Mouse (Mus musculus) left cerebral cortex, adult 9 months (tissue): ENCODE results near the gene Folr2.
A peak's percentile ranks its signal among the peaks of the same experiment; 100 is the strongest.

Source experiments
- DNase-seq, 2 experiments: peaks; one replicate each; pipeline ENCODE4 v3.0.0; 2022; ENCODE audit warnings: low spot score in 2 of 2

Folr2 gene

DNA sequence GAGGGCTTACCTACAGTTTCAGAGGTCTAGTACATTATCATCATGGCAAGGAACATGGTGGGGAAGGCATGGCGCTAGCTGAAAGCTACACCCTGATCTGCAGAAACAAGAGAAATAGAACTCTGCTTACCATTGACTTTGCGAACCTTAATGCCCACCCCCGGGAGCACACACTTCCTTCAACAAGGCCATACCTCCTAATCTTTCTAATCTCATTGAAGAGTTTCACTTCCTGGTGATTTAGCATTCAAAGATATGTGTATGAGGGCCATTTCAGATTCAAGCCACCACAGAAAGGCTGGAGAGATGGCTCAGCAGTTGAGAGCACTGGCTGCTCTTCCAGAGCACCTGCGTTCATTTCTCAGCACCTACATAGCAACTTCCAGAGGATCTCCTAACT, at the start of gene Folr2:
Gene Folr2 (minus strand): TSS at position 101 of the 400 bp plus-strand sequence.
- no peak for DNase-seq

DNA sequence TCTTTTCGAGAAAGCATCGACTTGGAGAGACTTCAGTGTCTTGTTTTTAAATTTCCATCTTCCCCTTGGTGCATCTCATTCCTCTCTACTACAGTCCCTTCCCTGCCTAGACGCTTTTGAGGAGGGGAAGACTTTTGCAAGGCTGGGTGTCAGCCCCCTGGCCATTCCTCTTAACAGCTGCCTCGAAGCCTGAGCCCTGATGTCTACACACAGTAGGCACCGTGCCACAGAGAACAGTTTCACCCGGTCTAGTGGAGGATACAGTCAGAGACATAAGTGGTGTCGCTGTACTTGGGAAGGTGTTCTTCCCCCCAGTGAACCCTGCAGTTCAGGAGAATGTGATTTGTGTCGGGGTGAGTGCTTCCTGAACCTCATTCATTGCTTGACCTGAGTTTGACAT, 49.7 kb upstream of the Folr2 start:
- DNase-seq = no peak

DNA sequence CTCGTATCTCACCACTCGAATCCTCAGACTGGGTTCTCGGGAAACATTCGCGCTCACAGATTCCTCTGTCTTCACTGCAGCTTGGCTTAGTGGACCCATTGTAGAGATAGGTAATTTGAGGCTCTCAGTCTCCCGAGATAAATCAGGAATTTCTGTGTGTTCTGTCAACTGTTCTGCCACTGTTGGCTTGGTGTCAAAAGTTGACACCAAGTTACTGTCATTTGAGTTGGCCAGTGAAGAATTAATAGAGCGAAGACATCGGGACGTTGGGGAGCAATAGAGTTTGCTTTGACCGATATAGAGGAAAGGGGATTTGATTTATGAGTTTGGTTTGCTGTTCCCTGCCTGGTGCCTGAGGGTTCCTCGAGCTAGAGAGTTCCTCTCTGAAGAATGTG, 49.3 kb upstream of the Folr2 start, which contains the start of gene Tomt:
Gene Tomt (minus strand): TSS at position 73 of the 395 bp plus-strand sequence.
- no peak for DNase-seq

DNA sequence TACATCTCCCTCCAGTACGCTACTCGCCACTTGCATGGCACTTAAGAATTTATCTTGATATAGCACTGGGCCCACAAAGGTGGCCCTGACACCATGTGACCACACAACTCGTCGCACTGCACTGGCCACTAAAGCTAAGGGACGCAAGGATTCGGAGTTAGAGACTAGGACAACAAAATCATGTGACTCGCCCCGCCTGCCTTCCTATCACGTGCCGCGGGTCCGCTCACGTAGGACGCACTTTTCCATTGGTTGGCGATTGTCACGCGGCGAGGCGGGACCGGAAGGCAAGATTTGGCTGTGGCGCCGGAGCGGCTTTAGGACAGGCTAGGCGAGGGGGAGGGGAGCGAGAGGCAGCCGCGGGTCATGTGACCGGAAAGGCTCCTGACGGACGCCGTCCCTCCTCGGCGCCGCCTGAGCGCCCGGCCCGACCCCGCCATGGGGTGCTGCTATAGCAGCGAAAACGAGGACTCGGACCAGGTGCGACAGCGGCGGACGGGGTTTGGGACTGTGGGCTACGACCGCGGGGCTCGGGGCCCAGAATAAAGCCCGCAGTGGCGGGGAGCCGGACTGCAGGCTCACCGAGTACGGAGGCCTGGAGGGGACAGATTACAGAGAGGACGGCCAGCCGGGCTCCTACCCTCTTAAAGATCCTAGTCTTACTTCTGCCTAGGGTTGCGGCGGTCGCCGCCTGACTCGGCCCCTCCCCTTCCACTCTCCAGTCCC, 48.7 kb upstream of the Folr2 start, which contains the start of gene Lamtor1:
Gene Lamtor1 (plus strand): TSS at position 344 of the 726 bp plus-strand sequence.
- peak; percentile 98 to 100 for DNase-seq

DNA sequence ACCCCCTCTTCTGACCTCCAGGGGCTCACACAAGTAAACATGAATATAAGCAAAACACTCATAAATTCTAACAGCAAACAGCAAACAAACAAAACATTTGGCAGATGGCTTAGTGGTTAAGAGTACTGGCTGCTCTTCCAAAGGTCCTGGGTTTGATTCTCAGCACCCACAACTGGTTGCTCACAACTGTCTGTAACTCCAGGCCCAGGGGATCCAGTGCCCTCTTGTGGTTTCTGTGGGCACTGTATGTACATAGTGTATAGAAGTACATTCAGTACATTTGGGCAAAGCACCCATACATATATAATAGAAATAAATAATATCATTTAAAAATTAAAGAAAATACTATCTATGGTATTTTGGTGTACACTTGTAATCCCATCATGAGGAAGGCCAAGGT, 45.9 kb upstream of the Folr2 start:
- DNase-seq = no peak

DNA sequence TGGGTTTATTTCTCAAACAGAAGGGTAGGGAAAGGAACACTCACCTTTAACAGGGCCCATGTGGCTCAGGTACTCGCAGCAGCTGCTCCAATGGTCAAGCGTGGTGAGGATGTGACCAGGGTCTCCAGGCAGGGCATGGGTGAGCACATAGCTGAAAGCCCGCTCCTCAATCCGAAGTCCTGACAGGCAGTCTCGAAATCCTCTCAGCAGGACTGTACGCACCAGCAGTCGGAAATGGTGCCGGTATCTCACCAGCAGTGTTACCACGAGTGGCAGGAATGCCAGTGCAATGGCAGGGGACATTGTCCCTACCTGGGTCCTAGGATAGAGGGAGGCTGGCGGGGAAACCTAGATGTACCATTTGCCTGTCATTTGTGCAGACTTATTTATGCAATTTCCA, 45.0 kb upstream of the Folr2 start:
- no peak for DNase-seq

DNA sequence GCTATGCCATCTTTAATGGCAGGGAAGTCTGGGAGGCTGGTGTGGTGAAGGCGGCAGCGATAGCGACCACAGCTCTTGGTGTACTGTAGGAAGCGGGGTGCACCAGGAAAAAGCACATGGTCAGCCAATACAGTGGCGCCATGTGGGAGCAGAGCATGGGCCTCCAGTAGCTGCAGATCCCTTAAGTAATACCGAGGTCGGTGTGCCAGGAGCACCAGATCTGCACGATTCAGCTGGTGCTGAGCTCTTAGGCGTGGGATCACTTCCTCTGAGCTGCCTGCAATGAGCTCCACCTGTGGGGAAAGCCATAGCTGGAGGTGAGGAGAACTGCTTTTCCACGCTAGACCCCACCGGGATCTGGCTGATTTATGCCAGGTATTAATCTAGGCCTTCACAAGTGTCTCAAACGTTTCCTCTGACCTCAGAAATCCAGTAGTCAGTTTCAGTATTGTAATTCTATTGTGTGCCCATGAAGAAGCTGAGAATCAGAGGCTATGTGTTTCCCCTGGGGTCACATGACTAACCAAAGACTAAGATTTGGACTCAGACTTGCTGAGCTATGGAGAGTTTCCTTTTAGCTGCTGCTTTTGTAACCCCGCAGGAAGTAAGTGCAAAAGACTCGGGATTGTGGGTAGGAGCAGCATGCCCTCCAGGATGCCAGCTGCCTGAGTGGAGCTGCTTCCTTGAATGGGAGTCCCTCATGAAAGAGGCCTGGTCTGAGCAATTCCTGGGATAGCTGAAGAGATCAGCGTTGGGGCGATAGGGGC, 43.5 kb upstream of the Folr2 start:
- DNase-seq = no peak

DNA sequence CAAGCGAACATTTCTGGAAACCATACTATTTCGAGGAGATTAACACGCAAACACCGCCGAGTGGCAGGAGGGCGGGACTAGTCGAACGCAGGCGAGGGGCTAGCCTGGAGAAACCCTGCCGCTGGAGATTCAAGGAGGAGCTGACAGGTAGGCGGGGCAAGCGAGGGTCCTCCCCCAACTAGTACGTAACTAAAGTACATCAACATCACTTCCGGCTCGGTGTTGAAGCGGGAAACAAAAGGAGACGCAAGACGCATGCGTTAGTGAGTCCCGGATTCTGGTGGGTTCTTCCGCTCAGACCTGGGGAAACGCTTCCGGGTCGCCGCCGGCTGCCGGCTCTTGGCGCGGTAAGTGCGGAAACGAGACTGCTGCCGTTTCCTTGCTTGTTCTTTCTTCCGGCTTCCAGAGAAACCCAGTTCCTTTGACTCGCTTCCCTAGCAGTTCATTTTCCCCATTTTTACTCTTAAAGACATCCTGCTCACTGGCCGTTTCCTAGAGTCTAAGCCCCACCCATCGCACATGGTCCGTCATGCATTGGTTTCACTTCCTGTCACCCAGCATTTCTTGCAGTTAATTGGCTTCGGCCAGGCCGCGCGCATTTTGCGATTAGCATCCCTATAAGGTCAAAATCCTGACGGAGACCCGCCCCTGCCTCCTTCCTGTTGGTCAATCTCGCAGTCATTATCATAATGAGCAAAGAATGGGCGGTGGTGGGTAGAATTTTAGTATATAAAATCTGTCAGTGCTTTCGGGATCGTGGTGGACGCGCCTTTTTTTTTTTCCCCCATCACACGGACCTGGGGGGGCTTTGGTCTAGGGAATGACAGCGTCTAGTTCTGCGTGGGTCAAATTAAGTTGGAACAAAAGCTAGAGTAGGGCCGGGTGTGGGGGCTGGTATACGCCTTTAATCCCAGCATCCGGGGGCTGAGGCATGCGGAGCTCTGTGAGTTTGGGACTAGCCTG, 39.4 kb upstream of the Folr2 start:
- peak; percentile 97 to 99 for DNase-seq

DNA sequence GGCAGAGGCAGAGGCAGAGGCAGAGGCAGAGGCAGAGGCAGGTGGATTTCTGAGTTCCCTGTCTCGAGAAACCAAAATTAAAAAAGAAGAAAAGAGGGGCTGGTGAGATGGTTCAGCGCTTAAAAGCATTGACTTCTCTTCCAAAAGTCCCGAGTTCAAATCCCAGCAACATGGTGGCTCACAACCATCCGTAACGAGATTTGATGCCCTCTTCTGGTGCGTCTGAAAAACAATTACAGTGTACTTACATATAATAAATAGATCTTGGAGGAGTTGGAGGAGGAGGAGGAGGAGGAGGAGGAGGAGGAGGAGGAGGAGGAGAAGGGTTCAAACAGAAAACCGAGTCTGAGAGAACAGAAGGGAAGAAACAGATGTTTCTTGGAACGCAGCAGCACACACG, 38.7 kb upstream of the Folr2 start:
- no peak for DNase-seq

DNA sequence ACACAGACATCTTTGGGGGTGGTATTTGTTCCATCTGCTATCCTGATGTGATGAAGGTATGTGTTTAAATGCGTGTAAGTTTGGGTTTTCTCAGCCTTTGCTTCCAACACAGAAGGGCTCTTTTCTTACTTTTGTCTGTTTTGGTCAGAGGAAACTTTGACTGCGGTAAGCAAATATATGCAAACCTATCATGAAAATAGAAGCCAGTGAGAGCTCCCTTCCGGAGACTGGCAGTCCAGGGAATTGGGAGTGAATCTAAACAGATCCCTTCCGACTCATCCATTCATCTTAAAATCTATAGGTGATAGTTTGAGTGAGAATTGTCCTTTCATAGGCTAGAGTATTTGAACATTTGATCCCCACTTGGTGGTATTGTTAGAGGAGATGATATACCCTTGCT, 31.5 kb upstream of the Folr2 start:
- DNase-seq = no peak

DNA sequence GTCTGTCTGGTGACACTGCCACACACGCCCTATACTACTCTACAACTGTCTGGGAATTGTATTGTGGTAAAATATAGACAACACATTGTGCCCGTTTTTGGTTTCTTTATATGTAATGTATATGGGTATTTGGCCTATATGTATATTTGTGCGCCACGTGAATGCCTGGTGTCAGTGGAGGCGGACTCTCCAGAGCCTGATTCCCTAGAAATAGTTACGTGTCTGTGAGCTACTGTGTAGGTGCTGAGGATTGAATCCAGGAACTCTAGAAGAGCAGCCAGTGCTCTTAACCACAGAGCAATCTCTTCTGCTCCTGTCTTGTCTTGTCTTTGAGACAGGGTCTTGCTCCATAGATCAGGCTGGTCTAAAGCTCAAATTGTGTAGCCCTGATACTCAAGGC, 29.3 kb upstream of the Folr2 start:
- no peak for DNase-seq

DNA sequence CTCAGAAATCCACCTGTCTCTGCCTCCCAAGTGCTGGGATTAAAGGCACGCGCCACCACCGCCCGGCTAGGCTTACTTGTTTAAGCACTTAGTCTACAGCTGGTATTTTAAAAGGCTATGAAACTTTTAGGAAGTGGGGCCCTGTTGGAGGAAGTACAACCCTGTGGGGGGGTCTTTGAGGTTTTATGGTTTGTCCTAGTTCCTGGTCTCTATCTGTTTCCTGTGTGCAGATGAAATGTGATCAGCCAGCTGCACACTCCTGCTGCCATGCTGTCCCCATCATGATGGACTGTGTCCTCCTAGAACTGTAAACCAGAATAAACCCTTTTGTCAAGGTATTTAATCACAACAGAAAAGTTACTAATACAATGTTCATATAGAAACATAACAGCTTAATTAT, 27.2 kb upstream of the Folr2 start:
- DNase-seq = no peak

DNA sequence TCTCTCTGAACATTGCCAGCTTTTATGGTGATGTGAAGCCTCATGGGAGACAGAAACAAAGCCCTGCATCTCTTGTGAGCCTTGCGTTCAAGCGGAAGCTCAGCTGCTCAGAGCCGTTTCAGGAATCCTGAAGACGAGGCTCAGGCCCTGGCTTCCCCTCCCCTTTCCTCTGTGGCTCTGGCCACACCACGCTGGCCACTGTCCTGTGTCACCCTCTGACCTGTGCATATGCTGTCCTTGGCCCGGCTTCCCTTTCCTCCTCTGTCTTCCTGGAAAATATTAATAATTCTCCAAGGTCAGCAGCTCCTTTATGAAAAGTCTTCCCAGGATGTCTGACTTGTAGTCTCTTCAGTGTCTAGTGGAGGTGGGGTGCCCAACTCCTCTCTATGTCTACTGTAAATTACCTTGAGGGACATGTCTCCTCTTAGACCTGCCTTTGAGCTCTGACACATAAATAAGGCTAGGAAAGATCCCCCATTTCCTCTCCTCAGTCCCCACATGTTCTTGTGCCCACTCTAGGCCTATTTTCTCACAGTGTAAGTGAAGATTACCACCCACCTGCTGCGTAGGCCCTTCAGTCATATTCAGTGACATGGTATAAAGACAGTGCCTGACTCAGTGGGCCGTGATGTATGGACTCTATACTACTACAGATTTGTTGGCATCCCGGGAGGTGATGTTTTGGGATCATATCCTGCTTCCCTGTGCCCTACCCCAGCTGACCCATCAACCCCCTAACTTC, 25.6 kb upstream of the Folr2 start:
- DNase-seq = no peak

DNA sequence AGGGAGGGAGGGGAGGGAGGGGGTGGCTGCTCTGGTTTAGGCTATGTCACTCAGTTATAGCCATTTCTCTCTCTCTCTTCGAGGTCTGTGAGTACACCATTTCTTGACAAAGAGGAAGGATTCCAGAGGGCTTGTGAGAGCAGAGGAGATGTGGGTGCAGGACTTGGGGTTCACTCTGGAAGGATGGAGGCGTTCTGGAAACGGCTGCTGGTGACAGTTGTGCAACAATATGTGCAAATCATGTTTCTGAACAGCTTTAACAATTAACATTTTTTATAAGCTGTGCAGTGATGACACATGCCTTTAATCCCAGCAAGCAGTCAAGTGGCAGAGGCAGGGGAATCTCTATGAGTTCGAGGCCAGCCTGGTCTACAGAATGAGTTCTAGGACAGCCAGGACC, 23.9 kb upstream of the Folr2 start:
- DNase-seq = no peak

DNA sequence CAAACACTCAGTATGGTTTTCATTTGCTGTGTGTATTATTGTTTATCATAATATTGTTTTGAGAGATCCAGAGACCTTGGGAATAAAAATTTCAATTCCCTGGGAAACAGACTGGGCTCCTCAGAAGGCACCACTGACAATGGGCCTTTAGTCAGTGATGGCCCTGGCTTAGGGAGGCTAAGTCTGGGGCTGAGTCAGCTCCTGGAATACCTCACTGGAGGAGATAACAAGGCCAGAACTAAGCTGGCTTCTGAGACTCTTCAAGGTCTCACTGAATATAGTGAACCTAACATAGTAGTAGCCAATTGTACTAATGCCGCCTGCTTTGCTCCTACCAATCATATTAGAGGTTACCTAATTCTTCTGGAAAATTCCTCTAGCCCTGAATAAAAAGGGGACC, 19.0 kb upstream of the Folr2 start:
- no peak for DNase-seq

DNA sequence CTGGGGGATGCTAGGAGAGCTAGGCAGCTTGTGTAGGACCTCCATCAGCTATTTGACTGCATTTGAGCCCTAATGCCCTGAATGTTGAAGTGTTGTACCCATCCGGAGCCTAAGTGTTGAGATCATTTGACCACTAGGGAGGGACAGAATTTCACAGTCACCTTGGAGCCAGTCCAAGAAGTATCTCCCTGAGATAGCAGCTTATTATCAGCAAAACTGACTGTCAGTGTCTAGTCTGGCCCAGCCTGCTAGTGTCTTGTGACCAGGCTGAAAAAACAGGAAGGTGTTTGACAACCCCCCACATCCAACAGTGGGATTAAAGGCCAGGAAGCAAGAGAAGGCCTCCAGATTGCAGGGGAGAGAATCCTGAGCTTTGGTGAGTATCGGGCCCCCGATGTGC, 14.3 kb upstream of the Folr2 start:
- DNase-seq = no peak

DNA sequence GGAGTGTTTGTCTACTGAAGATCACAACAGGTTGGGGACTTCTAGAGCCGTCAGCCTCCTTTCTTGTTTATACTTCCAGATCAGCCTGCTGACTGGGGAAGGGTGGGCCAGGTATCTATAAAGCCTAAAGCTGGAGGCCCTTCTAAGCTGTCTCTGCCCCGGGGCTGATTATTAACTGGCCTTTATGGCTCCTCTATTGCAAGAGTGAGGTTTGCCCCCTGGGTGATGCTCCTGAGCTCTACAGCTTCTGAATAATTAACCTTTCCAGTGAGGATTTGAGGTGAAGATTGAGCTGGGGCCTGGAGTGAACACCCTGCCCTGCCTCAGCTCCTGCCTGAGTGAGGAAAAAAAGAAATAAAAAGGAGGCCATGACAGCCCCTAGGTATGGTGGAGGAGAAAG, 13.6 kb upstream of the Folr2 start, which contains the start of gene Folr1:
Gene Folr1 (minus strand): TSS at position 160 of the 400 bp plus-strand sequence.
- no peak for DNase-seq

DNA sequence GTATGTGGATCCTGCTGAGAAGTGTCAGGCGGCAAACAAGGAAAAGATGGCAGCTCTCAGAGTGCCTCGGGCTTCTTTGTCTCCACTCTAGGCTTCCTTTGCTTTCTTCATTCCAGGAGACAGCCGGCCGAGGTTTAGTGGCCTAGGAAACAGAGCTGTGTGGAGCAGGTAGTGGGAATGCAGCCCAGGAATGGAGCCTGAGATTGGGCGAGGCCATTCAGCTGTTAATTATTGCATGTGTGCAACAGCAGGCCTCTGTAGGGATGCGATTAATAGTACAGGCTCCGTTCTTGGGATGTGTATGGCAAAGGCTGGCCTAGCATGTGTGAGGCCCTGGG, 12.1 kb upstream of the Folr2 start:
- DNase-seq = no peak

DNA sequence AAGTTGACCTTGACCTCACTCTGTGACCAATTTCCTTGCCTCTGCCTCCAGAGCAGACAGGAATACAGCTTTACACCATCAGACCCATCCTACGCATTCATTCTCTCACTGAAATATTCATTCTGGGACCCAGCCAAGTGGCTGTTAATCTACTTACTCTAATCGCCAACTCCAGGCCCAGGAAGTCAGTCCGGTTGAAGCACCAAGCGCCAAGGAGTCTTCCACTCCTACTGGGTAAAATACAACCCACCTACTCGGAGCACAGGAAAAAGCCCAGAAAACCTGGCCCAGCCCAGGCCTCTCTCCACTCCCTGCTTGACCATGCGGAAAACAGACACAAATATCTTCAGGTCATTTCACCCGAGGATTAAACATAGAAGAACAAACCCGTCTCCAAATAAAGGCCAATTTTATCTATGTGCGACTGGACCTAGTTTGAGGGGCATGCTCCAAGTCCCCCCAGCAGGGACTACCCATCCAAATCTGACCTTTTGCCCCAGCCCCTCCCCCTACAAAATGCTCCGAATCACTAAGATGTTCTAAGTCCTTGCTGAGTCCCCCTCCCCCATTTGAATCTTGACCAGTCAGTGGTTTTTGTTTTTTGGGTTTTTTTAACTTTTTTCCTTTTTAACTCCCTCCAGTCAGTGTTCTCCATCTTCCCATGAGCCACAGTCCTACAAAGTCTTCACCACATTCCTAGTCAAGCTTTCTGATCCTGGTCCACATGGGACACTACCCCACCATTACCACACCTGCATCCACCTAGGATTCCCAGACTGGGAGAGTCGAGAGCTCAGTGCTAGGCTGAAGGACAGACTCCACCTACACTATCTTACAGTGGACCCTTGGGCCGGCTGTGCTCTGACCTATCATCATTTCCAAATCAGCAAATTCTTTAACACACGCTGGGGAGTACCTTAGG, 11.5 kb upstream of the Folr2 start:
- no peak for DNase-seq

DNA sequence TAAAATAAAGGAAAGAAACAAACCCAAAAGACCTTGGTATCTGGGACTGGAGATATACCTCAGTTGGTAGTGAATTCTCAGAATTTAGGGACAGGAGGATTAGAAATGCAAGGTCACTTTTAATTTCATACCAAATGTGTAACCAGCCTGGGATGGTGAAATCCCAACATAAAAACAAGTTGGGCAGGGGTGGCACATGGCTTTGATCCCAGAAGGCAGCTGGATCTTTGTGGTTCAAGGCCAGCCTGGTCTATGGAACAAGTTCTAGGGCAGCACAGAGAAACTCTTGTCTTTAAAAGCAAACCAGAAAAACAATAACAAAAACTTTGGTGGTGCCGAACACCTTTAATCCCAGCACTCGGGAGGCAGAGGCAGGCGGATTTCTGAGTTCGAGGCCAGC, 10.5 kb upstream of the Folr2 start:
- no peak for DNase-seq
